Mouse (Mus musculus) lung, postnatal 0 days (tissue): ENCODE measurements around the gene Ceacam1. TPM values are rescaled to one million over a fixed set of nuclear protein-coding genes. Genes with fewer than 3 reads are reported as not detected.

ENCODE experiments used
- ATAC-seq: fragments of 200-750 bp; cut with Nextera tagmentation; 2 replicates; pipeline ENCODE4 v1.8.0; 2017; ENCODE audit warnings: moderate library complexity
- DNase-seq: peaks from one replicate; pipeline ENCODE4 v3.0.0-alpha.2; 2016; ENCODE audit warnings: low spot score
- H3K27ac ChIP-seq: fragments of 300-500 bp; sonication (generic); 2 replicates; pipeline ENCODE4 v1.5.1; 2014; ENCODE audit warnings: antibody characterized with exemption, mild to moderate bottlenecking, low read length, mixed read lengths
- H3K27me3 ChIP-seq: fragments of 300-500 bp; sonication (generic); replicated peaks from 2 replicates; pipeline ENCODE4 v1.6.1; 2014; ENCODE audit warnings: low read length, mixed read lengths; ENCODE audit not compliant: insufficient read depth
- H3K36me3 ChIP-seq: fragments of 300-500 bp; sonication (generic); 2 replicates; pipeline ENCODE4 v1.6.1; 2014; ENCODE audit warnings: low read length, mixed read lengths; ENCODE audit not compliant: insufficient read depth
- H3K4me1 ChIP-seq: fragments of 300-500 bp; sonication (generic); 2 replicates; pipeline ENCODE4 v1.6.1; 2014; ENCODE audit warnings: antibody characterized with exemption, low read depth, low read length, mixed read lengths; ENCODE audit not compliant: insufficient read depth
- H3K4me2 ChIP-seq: fragments of 300-500 bp; sonication (generic); replicated peaks from 2 replicates; pipeline ENCODE4 v1.6.1; 2014; ENCODE audit warnings: low read depth, mild to moderate bottlenecking, low read length, moderate library complexity, mixed read lengths
- H3K4me3 ChIP-seq: fragments of 300-500 bp; sonication (generic); 2 replicates; pipeline ENCODE4 v1.5.1; 2014; ENCODE audit warnings: low read depth, low read length
- H3K9ac ChIP-seq: fragments of 300-500 bp; sonication (generic); replicated peaks from 2 replicates; pipeline ENCODE4 v1.6.1; 2014; ENCODE audit warnings: low read depth, mild to moderate bottlenecking
- H3K9me3 ChIP-seq: fragments of 300-500 bp; sonication (generic); 2 replicates; pipeline ENCODE4 v1.6.1; 2016; ENCODE audit warnings: low read length, mixed read lengths
- CTCF ChIP-seq: IDR thresholded peaks from 2 replicates; pipeline ENCODE4 v1.5.1; 2016; ENCODE audit warnings: antibody characterized with exemption, mild to moderate bottlenecking
- EP300 ChIP-seq: IDR thresholded peaks from 2 replicates; pipeline ENCODE4 v1.6.1; 2016; ENCODE audit warnings: antibody characterized with exemption, mild to moderate bottlenecking, control low read depth
- WGBS: fragments of 180-500 bp; shearing (Covaris S2); extraction: QIAGEN DNeasy Blood & Tissue Kit; methylation state at CpG from one replicate; pipeline ENCODE4 v1.1.7; 2014; 5-methylcytosine and 5-hydroxymethylcytosine counted together
- polyA plus RNA-seq: library from polyadenylated mRNA; unstranded; fragments of >200 nt; fragmentation: Nextera tagmentation; extraction: Ambion mirVana; gene quantifications from 2 replicates; pipeline ENCODE4 v1.2.1, GENCODE M21; 2015

Gene Ceacam1
- polyA plus RNA-seq, 1 experiment from 2014 or later, result 23.5 TPM

DNA sequence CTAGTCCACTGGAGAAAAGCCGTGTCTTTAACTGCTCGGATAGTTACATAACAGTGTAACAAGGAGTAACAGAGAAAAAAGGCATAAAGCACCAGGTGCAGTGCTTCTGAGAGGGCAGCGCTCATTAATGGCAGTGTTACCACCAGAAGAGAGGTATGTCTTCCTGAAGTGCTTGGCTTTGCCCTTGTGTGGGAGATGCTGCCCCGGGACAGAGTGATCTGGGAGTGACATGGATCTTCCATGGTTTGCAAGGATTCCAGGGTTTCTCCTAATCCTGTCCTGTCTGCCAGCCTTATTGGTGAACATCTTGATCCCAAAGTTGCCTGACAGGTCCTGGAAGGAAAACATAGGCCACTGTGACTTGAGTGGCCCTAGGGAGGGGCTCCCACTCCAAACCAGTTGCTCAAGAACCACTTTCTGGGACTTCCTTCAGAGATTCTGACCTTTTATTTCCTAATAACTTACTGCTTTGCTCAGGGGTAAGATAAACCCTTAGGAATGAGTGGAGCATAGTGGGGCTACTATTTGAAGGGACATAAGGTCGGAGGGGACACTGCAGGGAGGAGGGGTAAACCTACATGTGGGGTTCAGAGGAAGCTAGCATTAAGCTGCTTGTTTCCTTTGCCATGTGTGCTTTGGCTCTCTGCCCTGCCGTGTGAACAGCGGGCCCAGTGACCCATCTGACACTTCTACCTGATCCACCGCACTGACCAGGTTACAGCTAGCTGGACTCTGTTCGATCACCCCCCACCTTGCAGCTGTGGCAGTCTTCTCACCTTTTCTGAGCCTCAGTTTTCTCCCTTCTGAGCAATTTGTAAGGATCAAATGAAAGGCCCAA, 37.2 kb downstream of the Ceacam1 start:
- Histone ChIP-seq H3K27me3 (no peaks in the 10 kb centered on the region), H3K9me3 (no peaks in the 10 kb centered on the region), H3K36me3 (no peaks in the 10 kb centered on the region), H3K27ac (peak overlapping the region; percentile 81), H3K4me3 (no peak overlapping the region), H3K4me1 (peaks cover 22% of the 10 kb centered on the region; the same call in 1 of the 2 replicates), H3K4me2 (no peak overlapping the region), H3K9ac (no peak overlapping the region)
- ATAC-seq, result peak; percentile 83
- DNase-seq, result peak; percentile 86
- TF ChIP-seq EP300, result peak; percentile 86
- TF ChIP-seq CTCF, result no peak
- 51% methylated on average over 9 of the region's 9 CpGs for WGBS

DNA sequence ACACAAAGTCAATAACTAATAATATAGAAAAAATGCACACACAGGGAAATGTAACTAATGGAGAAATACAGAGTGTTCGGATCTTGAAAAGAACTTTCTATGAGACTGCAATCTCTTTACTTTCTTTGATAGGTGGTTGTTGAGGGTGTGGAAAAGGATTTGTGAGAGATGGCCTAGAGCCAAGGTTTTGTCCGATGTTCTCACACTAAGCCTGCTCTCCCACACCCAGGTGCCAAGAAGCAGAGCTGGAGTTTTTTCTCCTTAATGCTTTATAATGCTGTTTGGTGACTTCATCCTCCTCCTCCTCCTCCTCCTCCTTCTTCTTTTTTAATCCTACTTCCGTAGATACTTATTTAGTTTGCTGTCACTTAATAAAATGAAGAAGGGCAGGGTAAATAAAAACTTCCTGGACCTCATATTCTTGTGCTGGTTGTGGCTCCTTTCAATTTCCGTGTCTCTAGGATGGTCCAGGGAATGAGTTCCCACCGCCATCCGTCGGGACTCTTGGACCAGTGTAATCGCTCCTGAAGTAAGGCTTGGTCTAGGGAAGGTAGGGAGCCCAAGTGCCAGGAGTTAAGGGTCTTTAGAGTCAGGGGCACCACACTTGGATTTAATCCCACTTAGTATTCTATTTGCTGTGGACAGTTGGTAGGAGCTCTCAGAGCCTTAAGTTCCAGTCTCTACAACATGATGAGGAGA, 38.1 kb downstream of the Ceacam1 start:
- 0 out of 2 replicates have a peak, but pooled peaks have one; percentile 17 for ATAC-seq
- DNase-seq, result peak; percentile 73
- H3K27me3 ChIP-seq, result no peaks in the 10 kb centered on the region
- 58% methylated on average over 8 of the region's 8 CpGs for WGBS
- H3K27ac ChIP-seq, result peak overlapping the region; percentile 81
- no peak overlapping the region for H3K9ac ChIP-seq
- no peak overlapping the region for H3K4me2 ChIP-seq
- no peaks in the 10 kb centered on the region for H3K36me3 ChIP-seq
- no peak for TF ChIP-seq EP300
- TF ChIP-seq CTCF, result no peak
- no peak overlapping the region for H3K4me3 ChIP-seq
- H3K4me1 ChIP-seq, result peaks cover 28% of the 10 kb centered on the region; the same call in 1 of the 2 replicates
- H3K9me3 ChIP-seq, result no peaks in the 10 kb centered on the region

- DNase-seq (peak; percentile 40), ATAC-seq (no peak)
- Histone ChIP-seq H3K4me3 (no peak overlapping the region), H3K4me1 (peaks cover 35% of the 10 kb centered on the region; the same call in 1 of the 2 replicates), H3K9ac (no peak overlapping the region), H3K4me2 (no peak overlapping the region), H3K27me3 (no peaks in the 10 kb centered on the region), H3K36me3 (no peaks in the 10 kb centered on the region), H3K9me3 (no peaks in the 10 kb centered on the region), H3K27ac (peak overlapping the region; percentile 82)
- TF ChIP-seq EP300 (no peak), CTCF (no peak)
- WGBS, result 62% methylated on average over 2 of the region's 2 CpGs
These were observed 40.7 kb downstream of the Ceacam1 start for GRCm38 (mm10) chr7:25436704-25437103.

- no peak overlapping the region for H3K9ac ChIP-seq
- no peak overlapping the region for H3K4me2 ChIP-seq
- no peaks in the 10 kb centered on the region for H3K9me3 ChIP-seq
- peak; percentile 42 for TF ChIP-seq CTCF
- TF ChIP-seq EP300, result peak; percentile 92
- H3K4me1 ChIP-seq, result peaks cover 35% of the 10 kb centered on the region; the same call in 1 of the 2 replicates
- ATAC-seq (peak; percentile 58), DNase-seq (peak; percentile 72)
- H3K27ac ChIP-seq, result peak overlapping the region; percentile 82
- no peaks in the 10 kb centered on the region for H3K27me3 ChIP-seq
- 51% methylated on average over 6 of the region's 6 CpGs for WGBS
- H3K4me3 ChIP-seq, result no peak overlapping the region
- H3K36me3 ChIP-seq, result no peaks in the 10 kb centered on the region
These were observed 41.2 kb downstream of the Ceacam1 start for GRCm38 (mm10) chr7:25436226-25436625.

DNA sequence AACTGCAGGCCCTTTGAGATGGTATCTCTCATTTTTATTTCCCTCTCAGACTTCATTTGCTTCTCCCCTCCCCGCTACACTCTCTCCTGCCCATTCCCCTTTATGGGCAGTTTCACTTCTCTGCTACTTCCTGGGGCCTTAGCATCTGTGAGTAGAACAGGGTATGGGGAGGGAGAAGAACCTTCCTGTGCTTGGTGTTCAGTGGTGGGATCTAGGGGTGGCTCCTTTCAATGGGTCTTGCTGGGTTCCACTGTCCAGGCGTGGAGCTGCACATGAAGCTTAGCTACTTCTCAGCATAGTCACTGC, 41.9 kb downstream of the Ceacam1 start:
- TF ChIP-seq EP300 (no peak), CTCF (no peak)
- Histone ChIP-seq H3K27ac (peak overlapping the region; percentile 82), H3K9me3 (no peaks in the 10 kb centered on the region), H3K4me2 (no peak overlapping the region), H3K36me3 (no peaks in the 10 kb centered on the region), H3K9ac (no peak overlapping the region), H3K4me3 (no peak overlapping the region), H3K27me3 (no peaks in the 10 kb centered on the region), H3K4me1 (peaks cover 31% of the 10 kb centered on the region; the same call in 1 of the 2 replicates)
- DNase-seq (no peak), ATAC-seq (no peak)
- WGBS, result 81% methylated on average over 2 of the region's 2 CpGs
